Mouse (Mus musculus) right cerebral cortex, postnatal 4 days (tissue): ENCODE measurements around the gene B230118H07Rik.
A peak's percentile ranks its signal among the peaks of the same experiment; 100 is the strongest.

ENCODE experiments used
- DNase-seq: peaks from one replicate; pipeline ENCODE4 v3.0.0-alpha.2; 2022

Gene B230118H07Rik

DNA sequence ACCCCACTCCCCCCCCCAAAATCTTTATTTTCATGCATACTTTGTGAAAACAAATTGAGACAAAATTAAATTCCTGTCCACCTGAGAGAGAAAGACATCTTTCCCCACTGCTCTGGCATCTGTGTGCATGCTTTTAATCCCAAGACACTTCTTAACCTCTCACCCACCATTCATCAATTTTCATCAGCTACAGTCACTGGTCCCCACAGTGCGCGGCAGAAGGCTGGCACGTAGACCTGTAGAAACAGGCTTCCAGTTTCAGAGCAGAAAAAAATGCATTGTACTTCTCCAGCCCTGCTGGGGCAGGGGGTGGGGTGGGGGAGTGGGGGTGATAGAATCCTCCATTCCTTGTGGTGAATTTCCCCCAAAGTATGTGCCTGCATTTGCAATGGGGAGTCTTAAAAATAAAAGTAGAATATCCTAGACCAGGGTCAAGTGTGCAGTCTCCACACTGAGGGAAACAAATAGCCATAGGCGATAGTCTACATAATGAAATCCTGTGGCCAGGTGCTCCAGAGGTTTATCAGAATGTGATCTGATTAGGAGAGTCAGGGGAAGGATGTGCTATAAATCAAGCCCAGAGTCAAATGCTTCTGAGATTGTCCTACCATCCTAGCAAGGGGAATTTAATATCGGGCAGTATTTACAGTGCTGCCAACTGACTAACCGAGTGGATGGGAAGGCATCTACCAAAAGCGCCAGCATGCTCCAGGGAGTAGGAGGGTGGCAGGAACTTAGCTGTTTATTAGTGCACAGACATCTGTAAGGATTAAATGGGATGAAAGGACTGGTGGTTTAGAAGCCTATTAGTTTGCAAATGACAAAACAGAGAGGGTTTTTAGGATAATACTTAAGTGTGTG lies 10.1 kb downstream of the B230118H07Rik start:
- DNase-seq: no peak

DNA sequence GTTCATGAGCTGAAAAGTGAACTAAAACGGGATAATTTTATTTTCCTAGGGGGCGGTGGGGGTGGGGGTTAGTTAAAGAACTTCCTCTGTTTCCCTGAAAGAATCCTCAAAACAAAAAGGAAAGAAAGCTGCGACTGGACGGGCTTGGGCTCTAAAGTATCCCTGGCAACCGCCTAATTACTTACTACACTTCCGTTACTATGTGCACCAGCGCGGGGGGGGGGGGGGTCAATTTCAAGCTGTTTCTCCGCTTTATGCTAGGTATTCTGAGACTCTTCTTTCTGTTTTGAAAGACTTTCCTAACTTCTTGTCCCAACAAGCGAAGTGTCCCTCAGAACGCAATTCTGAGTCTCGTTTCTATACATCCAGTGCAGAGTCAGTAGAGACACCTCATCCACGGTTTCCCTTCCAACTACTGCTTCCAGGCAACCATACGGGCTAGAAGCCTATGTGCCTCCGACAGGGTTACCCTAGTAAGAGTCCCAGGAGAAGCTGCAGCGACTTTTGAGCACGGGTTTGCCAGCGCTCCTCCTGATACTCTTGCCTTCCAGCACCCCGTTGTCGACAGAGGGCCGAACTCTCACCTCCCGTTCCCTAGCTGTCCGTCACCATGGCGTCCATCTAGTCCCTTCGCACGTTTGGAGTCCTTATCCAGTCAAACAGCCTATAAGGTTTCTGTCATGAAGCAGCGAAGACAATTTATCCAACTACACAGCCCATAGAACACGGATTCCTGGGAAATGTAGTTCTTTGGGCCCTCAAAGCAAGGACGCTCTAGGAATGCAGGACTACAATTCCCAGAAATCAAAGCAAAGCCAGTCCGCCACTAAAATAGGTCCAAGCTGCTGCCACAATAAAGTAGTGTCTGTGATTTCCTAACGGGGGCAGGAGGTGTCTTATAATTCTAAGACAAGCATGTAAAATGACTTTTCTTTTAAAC lies 20.8 kb downstream of the B230118H07Rik start:
- peak; percentile 47 for DNase-seq

DNA sequence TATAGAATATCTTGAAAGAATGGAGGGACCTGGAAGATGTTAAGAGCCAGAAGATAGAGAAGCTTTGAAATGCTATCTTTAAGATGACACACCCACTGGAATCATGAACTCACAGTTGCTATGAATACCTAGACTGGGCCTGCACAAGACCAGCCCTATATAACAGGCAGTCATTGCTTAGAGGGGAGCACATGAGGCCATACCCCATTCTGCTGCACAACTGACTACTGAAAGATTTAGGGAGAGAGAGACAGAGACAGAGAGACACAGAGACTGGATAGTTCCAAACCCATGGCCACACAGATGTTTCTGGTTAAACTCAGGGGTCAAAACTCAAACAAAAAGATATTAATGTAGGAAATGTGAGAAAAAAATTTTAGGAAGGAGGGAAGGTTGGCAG lies 22.1 kb downstream of the B230118H07Rik start:
- no peak for DNase-seq

DNA sequence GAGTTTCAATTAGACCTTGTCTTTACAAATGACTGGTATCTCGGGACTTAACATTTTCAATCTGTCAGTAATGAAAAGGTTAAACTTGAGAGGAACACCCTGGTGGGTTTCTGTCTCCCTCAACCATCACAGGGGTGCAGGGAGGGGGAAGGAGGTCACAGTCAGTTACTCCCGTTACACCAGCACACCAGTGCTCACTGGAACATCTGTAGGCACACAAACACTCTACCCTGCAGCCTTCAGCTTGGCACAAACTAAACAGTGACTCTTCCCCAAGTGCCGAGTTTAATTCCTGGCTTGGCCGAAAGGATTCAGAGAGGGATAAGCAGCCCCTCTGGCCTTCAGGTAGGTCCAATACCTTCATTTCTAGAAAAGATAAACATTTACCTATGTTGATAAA lies 24.8 kb downstream of the B230118H07Rik start, which contains the start of gene Rag2:
Gene Rag2, plus strand, starts transcription at position 193 of the 400 bp plus-strand sequence.
- DNase-seq: no peak

DNA sequence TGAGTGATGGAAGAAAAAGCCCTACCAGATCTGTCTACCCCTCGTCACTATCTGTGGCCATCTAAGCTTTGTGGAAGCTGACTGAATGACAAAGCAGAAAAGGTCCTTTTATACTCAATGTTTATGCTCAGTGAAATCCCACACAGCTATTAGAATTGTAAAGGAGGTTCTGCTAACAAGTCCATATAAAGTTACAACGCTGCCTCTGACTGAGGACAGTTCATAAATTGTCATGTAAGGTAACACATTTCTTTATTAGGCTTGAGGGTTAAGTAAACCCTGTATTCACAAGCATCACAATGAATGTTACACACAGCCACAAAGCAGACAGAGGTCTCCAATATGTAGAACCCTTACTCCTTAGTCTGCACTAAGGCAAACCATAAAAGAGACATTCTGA lies 25.3 kb downstream of the B230118H07Rik start:
- DNase-seq: no peak

DNA sequence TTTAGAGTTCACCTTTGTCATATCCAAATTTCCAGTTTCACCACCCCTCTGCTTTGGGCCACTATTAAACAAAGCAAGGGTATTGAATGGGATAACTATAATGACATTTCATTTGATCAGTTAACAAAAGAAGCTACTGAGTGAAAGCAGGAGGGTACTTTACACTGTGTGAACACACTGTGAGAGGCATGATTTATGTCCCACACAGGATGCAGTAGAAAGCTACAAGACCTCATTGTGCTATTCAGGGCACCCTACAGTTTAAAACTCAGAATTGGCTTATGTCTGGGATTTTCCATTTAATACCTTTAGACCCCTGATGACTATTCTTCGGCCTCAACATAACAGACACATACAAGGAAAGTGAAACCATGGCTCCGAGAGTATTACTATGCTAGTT lies 26.3 kb downstream of the B230118H07Rik start:
- no peak for DNase-seq

DNA sequence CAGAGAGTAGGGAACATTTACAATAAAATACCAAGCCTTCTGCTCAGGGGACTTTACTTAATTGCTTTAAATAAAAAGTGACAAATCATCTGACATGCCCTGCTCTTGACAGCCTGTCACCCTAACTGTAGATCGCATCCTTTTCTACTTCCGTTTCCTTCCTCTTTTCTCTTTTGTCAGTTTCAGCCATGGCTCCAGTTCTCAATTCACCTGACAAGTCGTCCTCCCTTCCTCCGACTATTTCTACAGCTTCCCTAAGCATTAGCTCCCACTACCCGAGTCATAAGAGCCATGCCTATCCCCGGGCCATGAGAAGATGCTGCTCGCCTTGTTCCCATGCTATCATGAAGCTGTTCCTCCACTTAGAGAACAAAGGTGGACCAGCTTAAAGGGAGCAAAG lies 27.7 kb downstream of the B230118H07Rik start:
- DNase-seq: no peak

DNA sequence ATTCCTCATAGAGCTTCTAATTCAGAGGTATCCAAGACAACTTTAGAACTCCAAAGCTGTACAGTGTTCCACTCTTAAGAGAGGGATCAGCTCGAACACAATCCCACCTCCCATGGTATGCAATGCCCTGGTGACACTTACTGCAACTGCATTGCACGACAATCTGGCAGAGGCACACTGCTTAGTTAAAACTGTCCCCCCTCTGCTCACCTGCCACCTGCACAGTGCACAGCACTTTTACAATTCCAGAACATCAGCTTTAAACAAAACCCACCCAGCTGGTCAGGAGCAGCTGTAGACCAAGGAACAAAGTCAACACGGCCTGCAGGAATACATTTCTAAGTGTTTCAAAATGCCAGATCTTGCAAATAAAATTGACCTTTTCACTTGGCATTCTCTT lies 28.4 kb downstream of the B230118H07Rik start:
- no peak for DNase-seq

DNA sequence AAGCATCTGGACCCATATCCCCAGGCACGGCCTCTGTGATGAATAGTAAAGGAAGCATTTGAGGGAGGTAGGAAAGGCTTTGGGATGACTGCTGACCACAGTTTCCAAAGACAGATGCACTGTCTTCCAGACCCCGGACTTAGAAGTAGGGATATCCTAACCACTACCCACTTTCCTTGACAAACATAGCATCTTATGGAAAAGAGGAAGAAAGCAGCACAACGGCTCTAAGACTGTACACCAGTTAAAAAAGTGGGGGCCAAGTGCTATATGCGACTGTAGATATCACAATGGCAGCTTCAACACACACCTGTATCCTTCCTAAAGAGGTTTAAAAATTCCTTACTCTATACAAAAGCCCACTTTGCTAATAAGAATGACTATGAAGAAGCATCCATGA lies 31.0 kb downstream of the B230118H07Rik start:
- DNase-seq: no peak

DNA sequence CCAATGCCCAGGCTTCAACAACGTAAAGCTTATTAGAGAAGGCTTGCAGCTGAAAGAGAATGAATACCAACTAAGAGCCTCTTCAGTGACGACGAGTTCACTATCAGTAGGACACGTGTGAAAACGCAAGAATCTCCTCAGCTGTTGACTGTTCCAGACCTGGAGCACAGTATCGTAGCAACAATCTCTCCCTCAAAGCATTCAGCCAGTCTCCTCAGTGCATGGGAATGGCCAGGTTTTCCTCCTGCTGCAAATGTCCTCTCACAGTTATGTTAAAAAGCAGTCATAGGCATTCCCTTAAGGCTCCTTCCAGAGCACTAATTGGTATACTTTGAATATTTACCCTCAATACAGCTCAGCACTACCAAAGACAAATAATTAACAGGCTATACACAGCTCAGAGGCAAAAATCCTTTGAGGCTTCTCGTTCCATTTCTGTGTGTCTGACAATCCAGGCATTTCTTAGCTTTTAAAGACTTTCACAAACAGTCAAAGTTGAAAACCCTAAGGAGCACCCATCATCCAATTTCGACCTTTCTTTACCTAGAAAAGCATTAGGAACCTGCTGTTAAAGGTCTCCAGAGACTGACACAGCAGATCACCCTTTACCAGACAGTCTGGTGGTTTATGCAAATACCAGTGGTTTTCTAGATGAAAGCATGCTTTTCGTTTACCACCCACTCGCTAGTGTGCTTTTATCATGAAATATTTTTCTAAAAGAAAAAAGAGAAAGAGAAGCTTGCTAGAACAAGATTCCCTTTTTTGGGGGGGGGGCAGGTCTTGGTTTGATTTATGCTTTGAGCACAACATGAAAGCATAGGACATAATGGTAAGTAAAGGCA lies 33.6 kb downstream of the B230118H07Rik start:
- DNase-seq: no peak

DNA sequence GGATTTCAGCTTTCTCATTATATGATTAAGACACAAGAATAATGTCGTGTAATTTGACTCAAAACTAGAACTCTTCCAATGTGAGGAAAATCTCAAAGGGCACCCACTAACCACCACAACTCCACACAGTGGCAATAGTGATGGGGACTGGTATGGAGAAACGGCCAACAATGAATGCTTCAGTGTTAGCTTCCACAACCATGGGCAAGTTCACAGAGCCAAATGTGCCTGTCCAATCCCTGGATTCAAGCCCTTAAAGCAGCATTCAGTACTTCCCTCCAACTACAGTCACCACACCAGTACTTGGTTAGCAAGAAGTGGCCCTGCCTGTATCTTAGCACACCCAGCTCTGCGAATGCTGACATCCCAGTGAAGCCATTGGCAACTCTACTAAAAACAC lies 38.5 kb downstream of the B230118H07Rik start:
- DNase-seq: no peak

DNA sequence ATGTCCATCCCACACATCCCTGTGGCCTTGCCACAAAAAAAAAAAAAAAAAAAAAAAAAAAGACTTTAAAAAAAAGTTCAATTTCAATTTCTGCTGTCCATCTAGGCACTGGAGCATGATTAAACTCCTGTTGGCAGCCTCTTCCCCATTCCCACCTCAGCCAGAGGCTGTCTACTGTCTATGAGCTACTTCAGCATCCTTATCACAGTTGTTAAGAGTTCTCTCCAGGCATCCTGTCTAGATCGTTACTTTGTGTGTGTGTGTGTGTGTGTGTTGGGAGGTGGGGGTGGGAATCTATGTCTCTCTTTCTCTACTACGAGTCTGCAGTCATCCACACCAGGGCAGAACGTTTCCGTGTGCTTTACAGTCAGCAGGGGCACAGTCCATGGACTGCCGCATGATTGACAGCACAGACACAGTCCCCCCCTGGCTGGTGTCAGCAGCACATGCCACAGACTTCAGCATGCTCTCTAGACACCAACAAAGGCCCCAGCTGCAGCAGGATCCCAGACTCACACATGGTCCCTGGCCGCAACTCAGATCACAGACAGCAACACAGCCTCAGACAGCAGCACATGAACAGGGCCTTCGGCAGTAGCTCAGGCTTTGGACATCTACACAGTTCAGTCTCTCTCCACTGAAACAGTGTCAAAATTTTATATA lies 41.0 kb downstream of the B230118H07Rik start:
- DNase-seq: no peak

DNA sequence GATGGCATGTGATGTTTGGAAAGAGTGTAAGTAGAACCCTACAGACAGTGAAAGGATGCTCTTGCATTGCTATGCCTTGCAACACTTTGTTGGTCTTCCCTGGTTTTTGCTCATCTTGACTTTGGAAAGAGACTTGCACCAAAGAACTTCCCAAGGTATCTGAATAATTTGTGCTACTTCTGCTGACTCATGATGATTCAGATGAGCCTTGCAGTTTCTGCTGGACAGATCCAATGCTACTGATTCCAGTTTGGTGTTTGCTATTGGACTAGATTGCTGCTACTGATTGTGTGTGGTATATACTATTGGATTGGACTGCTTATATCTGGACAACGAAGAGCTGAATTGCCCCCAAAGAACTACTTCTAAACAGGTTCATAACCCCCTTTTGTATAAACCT lies 46.2 kb downstream of the B230118H07Rik start:
- DNase-seq: no peak

DNA sequence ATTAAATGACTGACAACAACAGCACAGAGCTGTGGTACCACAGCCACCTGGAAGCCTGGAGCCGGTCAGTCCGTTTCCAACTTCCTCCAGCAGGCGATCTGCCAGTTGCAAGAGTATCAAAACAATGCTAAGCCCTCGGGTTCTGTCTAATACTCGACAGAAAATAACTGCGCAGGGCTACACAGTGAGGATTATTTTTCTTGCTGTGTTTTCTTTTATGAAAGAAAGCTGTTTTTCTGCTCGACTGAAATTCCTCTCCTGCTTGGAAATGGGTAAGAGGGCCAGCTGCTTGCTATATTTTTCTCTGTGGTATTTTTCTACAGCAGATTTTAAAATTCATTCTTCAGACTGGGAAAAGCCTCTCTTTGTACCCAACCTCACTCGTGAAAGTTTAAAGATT lies 48.6 kb downstream of the B230118H07Rik start:
- DNase-seq: peak; percentile 50

DNA sequence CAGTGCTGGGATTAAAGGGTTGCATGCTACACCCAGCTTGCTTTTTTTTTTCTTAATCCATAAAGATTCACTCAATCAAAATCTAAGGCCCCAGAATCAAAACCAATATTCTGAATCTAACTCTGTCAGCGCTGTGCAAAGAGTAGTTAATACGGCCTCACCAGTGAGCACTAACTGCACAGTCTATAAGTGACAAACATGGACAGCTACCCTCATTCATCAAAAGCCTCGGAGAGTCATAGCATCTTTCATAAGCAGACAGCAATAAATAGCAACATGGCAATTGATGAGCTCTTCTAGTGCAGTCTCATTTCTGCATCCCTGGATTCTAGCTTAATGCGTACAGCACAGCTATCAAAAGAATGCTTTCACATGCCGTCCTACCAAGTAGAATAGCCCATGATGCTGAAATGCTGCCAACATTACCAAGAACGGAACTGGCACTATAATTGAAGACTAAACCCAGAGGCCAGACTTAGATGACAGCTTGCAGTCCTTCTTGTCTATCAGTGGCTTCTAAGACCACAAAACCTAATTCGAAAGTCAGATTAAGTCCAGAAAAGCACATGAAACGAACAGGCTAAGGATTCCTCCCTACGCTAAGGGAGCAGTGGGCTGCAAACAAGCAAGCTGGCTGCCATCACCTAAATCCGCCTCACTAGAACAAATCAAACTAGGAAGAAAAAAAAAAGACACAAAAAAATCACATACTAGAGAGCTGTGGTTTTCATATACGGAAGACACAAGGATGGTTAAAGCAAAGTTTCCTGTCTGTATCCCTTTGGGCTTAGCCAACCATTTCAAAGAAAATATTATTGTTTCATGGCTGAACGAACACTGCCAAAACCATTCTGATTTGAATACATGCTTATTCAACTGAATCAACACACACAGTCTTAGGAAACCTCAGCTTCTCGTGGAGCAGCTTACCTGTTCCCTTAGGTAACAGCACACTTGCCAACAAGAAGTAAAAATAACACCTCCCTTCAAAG lies 50.8 kb downstream of the B230118H07Rik start:
- no peak for DNase-seq

DNA sequence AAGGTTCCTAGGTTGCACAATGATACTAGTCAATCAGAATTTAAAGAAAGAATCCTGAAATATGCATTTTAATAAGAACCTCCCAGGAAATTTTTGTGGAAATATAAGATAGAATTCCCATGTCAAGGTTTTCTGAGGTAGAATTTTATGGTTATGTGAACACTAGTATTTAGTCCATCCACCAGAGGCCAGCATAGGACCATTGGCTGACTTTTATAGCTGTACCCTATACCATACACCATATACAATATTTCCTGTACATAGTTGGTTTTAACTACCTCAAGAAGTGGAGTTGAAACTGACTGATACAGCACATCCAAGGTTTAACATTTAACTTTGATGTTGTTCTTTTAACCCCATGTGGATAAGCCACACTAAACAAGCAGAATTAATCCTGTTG lies 52.1 kb downstream of the B230118H07Rik start:
- no peak for DNase-seq

DNA sequence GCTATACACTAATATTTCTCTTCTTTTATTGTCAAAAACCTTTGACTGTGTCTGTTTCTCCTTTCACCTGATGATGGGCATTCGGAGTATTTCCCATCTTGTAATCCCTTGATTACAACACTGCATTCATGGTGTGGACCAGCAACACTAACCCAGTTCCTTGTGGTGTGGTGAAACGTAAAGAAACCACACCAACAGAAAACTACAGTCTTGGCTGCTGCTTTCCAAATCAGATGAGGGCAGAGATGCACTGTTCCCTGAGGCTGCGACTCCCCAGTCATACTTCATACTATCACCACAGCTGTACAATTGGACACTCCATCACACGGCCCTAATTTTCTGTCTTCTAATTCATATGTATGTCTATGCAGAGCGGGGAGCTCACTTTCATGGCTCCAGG lies 54.7 kb downstream of the B230118H07Rik start:
- DNase-seq: no peak

DNA sequence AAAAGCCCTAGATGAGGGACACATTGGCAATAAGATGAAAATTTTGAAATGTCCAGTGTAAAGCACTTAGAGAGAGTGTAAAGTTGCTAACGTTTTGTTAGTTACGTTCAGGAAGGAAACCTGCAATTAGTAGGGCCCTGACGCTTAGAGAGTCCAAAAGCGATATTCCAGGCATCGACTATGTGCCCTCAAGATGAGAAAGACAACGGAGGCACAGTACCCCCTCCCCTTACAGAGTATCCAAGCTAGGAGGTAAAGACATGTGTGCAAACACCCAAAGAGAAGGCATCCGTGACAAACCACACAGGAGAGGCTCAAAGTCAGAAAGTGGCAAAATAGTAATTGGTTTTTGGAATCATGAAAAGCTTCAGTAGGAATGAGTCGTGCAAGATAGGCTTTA lies 56.4 kb downstream of the B230118H07Rik start:
- DNase-seq: no peak

DNA sequence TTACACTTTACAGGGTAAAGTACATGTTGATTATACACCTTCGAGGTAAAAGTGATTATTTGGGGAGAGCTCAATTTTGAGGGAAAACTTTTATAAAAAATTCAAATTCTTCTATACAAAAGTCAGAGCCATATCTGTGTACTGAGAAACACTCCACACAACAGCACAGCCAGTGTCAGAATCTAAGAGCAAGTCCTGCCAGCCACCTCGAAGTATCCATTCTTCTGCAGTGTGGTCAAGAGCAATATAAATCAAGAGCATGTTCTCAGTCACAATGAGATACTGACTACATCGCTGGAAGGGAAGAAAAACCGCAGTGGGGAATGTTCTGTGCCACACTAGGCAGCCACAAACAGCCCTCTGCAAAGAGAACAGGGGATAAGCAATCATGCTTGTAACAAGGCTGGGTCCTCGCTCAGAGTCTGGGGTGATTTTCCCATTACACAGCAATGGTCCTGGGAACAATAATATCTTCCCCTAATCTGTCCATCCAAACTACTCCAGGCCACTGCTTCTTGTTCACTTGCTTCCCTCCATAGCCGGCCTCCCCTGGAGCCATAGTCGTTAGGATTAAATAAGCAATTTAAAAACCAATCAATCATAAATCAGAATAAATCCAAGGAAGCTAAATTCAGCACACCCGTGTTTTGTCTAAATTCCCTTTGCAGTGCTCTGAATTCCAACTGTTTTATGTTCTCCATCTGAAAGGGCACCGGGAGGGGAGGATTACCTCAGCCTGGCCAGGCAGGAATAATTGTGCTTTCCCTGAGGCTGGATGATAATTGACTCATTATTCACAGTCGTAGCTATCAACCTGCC lies 57.1 kb downstream of the B230118H07Rik start:
- no peak for DNase-seq

DNA sequence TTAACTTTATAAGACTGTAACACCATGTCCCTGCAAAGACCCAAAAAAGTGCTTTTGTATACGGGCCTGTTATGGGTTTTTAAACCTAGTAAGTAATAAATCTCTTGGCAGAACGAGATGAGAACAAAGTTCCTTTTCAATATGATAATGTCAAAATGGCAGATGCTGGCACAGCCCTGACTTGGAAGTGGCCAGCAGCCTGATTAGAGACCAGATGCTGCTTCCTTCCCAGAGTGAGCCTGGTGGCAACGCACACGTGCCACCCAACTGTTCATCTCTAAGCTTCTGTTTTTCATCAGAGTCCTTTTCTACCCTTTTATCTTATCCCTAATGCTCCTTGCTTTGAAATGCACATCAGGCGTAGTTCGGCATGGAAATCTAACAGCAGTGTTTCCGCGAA lies 58.0 kb downstream of the B230118H07Rik start:
- no peak for DNase-seq
